Mouse (Mus musculus): ENCODE data around the gene Gif. TPM values are rescaled to one million over a fixed set of nuclear protein-coding genes. Genes with fewer than 3 reads are reported as not detected.

The Gif gene
- polyA plus RNA-seq, 1 experiment from 2014 or later = not detected

DNA sequence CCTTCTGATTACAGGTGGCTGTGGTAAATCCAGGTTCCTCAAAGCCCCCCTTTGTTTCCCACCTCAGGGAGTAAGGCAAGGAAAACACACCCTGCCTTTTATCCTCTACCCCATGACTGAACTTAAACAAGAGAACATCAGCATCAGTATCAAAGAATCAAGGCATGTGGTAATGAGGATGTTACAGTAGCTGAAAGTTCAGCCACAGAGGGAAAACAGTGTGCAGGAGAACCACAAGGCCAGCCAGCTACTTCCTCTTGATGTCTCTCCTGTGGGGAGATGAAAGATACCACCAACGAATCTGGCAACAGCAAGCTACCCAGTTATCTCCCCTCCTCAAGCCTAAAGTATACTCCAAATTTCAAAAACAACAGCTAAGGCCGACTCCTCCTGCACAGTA lies 59.9 kb downstream of the Gif start:
- 59% methylated on average over 2 of the region's 2 CpGs for WGBS
- no peaks in the 10 kb centered on the region for H3K9me3 ChIP-seq
- H3K36me3 ChIP-seq = no peaks in the 10 kb centered on the region

DNA sequence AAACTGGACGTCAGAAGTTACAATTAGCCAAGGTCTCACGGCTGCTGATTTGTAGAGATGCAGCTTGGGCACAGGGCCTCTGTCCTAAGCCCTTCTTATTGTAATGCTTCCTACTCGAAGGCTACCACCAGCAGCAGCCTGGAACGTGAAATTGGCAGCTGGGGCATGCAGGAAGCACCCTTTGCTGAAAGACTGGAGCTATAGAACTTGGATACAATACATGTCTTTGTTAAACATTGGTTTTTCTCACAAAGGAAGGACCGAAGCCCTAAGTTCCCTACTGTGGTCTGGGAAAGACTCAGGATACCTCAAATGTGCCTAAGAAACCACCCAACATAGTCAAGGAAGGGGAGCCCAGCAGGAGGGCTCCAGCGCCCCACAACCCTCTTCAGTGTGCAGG lies 60.5 kb downstream of the Gif start:
- H3K4me3 ChIP-seq = no peak overlapping the region
- 38% methylated on average over 6 of the region's 6 CpGs for WGBS
- H3K4me1 ChIP-seq (replicated peaks) = peaks cover 19% of the 10 kb centered on the region
- no peak for DNase-seq (ENCODE audit: low spot score)
- no peak overlapping the region for H3K27ac ChIP-seq
- H3K27me3 ChIP-seq (ENCODE audit: insufficient read depth, poor library complexity, severe bottlenecking) = no peaks in the 10 kb centered on the region
- no peaks in the 10 kb centered on the region for H3K9me3 ChIP-seq
- no peaks in the 10 kb centered on the region for H3K36me3 ChIP-seq

More for the DNA sequence above, 59.9 kb downstream of the Gif start:
- H3K27me3 ChIP-seq (ENCODE audit: insufficient read depth, poor library complexity, severe bottlenecking) = no peaks in the 10 kb centered on the region
- H3K4me1 ChIP-seq (replicated peaks) = peaks cover 14% of the 10 kb centered on the region
- no peak overlapping the region for H3K27ac ChIP-seq
- no peak overlapping the region for H3K4me3 ChIP-seq
- DNase-seq (ENCODE audit: low spot score) = no peak

DNA sequence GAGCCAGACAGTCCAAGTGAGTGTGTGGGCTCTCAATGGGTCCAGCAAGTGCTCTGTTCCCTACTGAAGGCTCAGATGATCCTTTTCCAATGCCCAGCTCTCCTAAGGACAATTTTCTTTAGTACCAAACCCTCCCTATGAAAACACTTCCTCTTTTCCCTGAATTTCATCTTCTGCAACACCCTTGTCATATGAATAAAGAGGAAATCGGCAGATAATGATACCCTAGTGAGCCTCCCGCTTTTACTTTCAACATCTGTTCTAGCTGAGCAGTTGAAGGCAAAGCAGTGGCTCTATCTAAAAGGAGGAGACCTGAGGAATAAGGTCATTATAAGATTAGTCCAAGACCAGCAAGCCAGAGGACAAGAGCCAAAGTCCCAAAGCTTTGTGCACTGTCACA lies 61.1 kb downstream of the Gif start:
- Histone ChIP-seq H3K4me1 (replicated peaks) (peaks cover 23% of the 10 kb centered on the region), H3K27ac (no peak overlapping the region), H3K9me3 (no peaks in the 10 kb centered on the region), H3K27me3 (ENCODE audit: insufficient read depth, poor library complexity, severe bottlenecking) (no peaks in the 10 kb centered on the region), H3K4me3 (no peak overlapping the region), H3K36me3 (no peaks in the 10 kb centered on the region)
- no peak for DNase-seq (ENCODE audit: low spot score)
- 89% methylated on average over 2 of the region's 2 CpGs for WGBS

DNA sequence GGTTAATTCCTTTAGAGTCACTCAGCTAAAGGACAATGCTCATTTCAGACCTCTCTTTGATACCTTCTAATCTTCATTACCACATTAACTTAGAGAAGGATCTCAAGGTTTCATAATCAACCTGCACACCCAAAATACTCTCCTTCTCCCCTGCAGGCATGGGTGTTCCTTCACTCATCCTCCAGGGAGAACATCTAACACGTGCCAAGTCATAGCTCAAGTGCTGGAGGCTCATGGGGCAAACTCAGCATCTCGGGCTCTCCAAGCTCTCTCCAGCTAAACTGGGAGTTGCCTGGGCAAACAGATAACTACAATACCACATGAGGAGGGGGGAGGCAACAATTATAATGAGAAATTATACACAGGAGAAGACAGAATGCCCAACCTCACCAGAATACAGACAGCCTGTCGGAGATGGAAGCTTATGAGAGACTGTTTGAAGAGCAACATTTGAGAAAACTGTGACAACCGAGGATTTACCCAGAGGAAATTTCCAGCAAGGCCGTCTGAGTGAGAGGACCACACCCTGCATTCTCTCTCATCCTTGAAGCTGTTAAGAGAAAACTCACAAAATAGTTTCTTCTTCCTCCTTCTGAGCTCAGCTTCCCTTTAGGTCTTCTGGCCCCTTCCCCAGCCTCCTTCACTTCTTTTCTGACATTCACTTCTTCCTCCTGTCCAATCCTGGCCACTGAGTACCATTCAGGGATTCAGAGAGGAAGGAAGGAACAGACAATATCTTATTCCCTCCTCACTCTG lies 62.8 kb downstream of the Gif start:
- no peak for DNase-seq (ENCODE audit: low spot score)

GRCm38 (mm10) chr19:11810856-11811255 lies 63.5 kb downstream of the Gif start:
- Histone ChIP-seq H3K9me3 (no peaks in the 10 kb centered on the region), H3K4me3 (no peak overlapping the region), H3K27me3 (ENCODE audit: insufficient read depth, poor library complexity, severe bottlenecking) (peaks cover 13% of the 10 kb centered on the region), H3K36me3 (no peaks in the 10 kb centered on the region), H3K27ac (no peak overlapping the region), H3K4me1 (replicated peaks) (peaks cover 26% of the 10 kb centered on the region)
- 84% methylated on average over 1 of the region's 1 CpGs for WGBS
- no peak for DNase-seq (ENCODE audit: low spot score)

More for the DNA sequence above, 62.8 kb downstream of the Gif start:
- WGBS = 81% methylated on average over 5 of the region's 5 CpGs
- peaks cover 7% of the 10 kb centered on the region; the same call in 1 of the 2 replicates for H3K27me3 ChIP-seq (ENCODE audit: insufficient read depth, poor library complexity, severe bottlenecking)
- H3K36me3 ChIP-seq = no peaks in the 10 kb centered on the region
- peaks cover 26% of the 10 kb centered on the region for H3K4me1 ChIP-seq (replicated peaks)
- H3K27ac ChIP-seq = no peak overlapping the region
- no peak overlapping the region for H3K4me3 ChIP-seq
- no peaks in the 10 kb centered on the region for H3K9me3 ChIP-seq

DNA sequence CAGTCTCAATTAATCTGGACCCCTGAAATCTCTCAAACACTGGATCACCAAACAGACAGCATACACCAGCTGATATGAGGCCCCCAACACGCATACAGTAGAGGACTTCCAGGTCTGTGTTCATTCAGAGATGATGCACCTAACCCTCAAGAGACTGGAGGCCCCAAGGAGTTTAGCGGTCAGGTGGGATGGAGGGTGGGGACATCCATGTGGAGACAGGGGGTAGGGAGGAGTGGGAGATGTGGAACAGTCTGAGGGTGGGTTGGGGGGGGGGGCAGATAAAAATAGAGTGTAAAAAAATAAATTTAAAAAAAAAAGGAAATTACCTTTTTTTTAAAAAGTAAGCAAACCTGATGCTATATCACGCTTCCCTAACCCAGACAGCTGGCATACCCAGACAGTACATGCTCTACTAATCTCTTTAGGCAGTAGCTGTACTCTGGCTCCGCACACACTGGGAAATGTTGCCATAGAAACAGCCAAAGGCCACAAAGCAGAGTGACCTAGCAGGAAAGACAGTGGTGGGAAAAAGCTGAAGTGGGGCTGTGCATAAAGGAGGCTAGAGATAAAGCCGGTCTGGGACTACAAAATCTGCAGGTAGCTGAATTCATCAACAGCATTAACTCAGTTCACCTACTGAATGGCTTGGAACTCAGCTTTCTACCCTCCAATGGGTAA lies 64.5 kb downstream of the Gif start:
- H3K4me3 ChIP-seq = no peak overlapping the region; the same call in 1 of the 2 replicates
- 46% methylated on average over 5 of the region's 5 CpGs for WGBS
- peaks cover 22% of the 10 kb centered on the region for H3K27me3 ChIP-seq (ENCODE audit: insufficient read depth, poor library complexity, severe bottlenecking)
- peaks cover 26% of the 10 kb centered on the region for H3K4me1 ChIP-seq (replicated peaks)
- no peaks in the 10 kb centered on the region for H3K9me3 ChIP-seq
- peak overlapping the region; percentile 35; the same call in 1 of the 2 replicates for H3K27ac ChIP-seq
- no peaks in the 10 kb centered on the region for H3K36me3 ChIP-seq
- DNase-seq (ENCODE audit: low spot score) = peak; percentile 41

Other genes starting within 250 kb of the Gif start
- gene Ms4a6b, start 231.0 kb upstream of the Gif start, polyA plus RNA-seq (2016; fragmentation: Nextera tagmentation; extraction: Ambion mirVana) = 2.5 and 3.5 TPM in 2 replicates
- gene Ms4a4d, start 210.8 kb upstream of the Gif start, polyA plus RNA-seq (2016; fragmentation: Nextera tagmentation; extraction: Ambion mirVana) = 0.39 and 0.72 TPM in 2 replicates
- gene Ms4a6d, start 142.7 kb upstream of the Gif start, polyA plus RNA-seq (2016; fragmentation: Nextera tagmentation; extraction: Ambion mirVana) = 1.4 and 2.8 TPM in 2 replicates
- gene Ms4a2, start 123.8 kb upstream of the Gif start, polyA plus RNA-seq (2016; fragmentation: Nextera tagmentation; extraction: Ambion mirVana) = not detected in 2 replicates
- gene Ms4a3, start 106.7 kb upstream of the Gif start, polyA plus RNA-seq (2016; fragmentation: Nextera tagmentation; extraction: Ambion mirVana) = not detected in 2 replicates
- gene Oosp2, start 87.0 kb upstream of the Gif start, polyA plus RNA-seq (2016; fragmentation: Nextera tagmentation; extraction: Ambion mirVana) = not detected in 2 replicates
- gene Oosp1, start 56.4 kb upstream of the Gif start, polyA plus RNA-seq (2016; fragmentation: Nextera tagmentation; extraction: Ambion mirVana) = not detected in 2 replicates
- gene Oosp3, start 50.5 kb upstream of the Gif start, polyA plus RNA-seq (2016; fragmentation: Nextera tagmentation; extraction: Ambion mirVana) = not detected in 2 replicates
- 49.1 and 55.1 TPM in 2 replicates for gene Mrpl16, start 22.8 kb downstream of the Gif start, polyA plus RNA-seq (2016; fragmentation: Nextera tagmentation; extraction: Ambion mirVana)
- 5.8 and 8.7 TPM in 2 replicates for gene Stx3, start 71.8 kb downstream of the Gif start, polyA plus RNA-seq (2016; fragmentation: Nextera tagmentation; extraction: Ambion mirVana)
- not detected in 2 replicates for gene Olfr1417, start 91.7 kb downstream of the Gif start, polyA plus RNA-seq (2016; fragmentation: Nextera tagmentation; extraction: Ambion mirVana)
- gene Olfr1418, start 113.5 kb downstream of the Gif start, polyA plus RNA-seq (2016; fragmentation: Nextera tagmentation; extraction: Ambion mirVana) = not detected in 2 replicates
- gene Olfr1419, start 127.6 kb downstream of the Gif start, polyA plus RNA-seq (2016; fragmentation: Nextera tagmentation; extraction: Ambion mirVana) = not detected in 2 replicates
- gene Olfr1420, start 139.0 kb downstream of the Gif start, polyA plus RNA-seq (2016; fragmentation: Nextera tagmentation; extraction: Ambion mirVana) = 0.07 TPM in 1 of 2 replicates, not detected in the other
- gene Patl1, start 164.8 kb downstream of the Gif start, polyA plus RNA-seq (2016; fragmentation: Nextera tagmentation; extraction: Ambion mirVana) = 22.2 and 23.7 TPM in 2 replicates
- 2.9 and 3.1 TPM in 2 replicates for gene Osbp, start 218.4 kb downstream of the Gif start, polyA plus RNA-seq (2016; fragmentation: Nextera tagmentation; extraction: Ambion mirVana)